Mouse (Mus musculus) C2C12 (cell line): ENCODE measurements at regions not wholly inside any gene's neighbourhood (a gene's known extent, or its start where the extent isn't known, plus 50 kb on each side); places are given as distances from the start of the nearest gene placed in this dataset.

Source experiments
- H3K27me3 ChIP-seq: one replicate; pipeline ENCODE4 v1.6.1; 2011; ENCODE audit not compliant: control insufficient read depth, insufficient read depth, insufficient read length
- H3K36me3 ChIP-seq: one replicate; pipeline ENCODE4 v1.6.1; 2011; ENCODE audit not compliant: control insufficient read depth, insufficient read depth
- H3K4me3 ChIP-seq: one replicate; pipeline ENCODE4 v1.5.1; 2011; ENCODE audit warnings: mild to moderate bottlenecking, control low read depth; ENCODE audit not compliant: poor library complexity, insufficient read depth, severe bottlenecking
- H3K79me2 ChIP-seq: one replicate; pipeline ENCODE4 v1.6.1; 2011; ENCODE audit not compliant: control insufficient read depth, insufficient read depth
- H3K79me3 ChIP-seq: one replicate; pipeline ENCODE4 v1.6.1; 2011; ENCODE audit warnings: low read depth, control low read depth
- H3ac ChIP-seq: one replicate; pipeline ENCODE3; 2011; ENCODE audit warnings: low read depth; ENCODE audit not compliant: control insufficient read depth, insufficient read length
- CEBPB ChIP-seq: IDR thresholded peaks from one replicate; pipeline ENCODE4 v1.6.1; 2011; ENCODE audit warnings: low read depth, mild to moderate bottlenecking, control low read depth, moderate library complexity
- CTCF ChIP-seq: IDR thresholded peaks from one replicate; pipeline ENCODE4 v1.5.1; 2011; ENCODE audit not compliant: control insufficient read depth, insufficient read depth, insufficient read length
- FOSL1 ChIP-seq: IDR thresholded peaks from one replicate; pipeline ENCODE4 v1.8.0; 2011; ENCODE audit warnings: mild to moderate bottlenecking, low read length; ENCODE audit not compliant: poor library complexity, insufficient read depth, severe bottlenecking
- MAX ChIP-seq: IDR thresholded peaks from one replicate; pipeline ENCODE4 v1.6.1; 2011; ENCODE audit warnings: mild to moderate bottlenecking, control low read depth
- MYOD1 ChIP-seq: IDR thresholded peaks from one replicate; pipeline ENCODE4 v1.6.1; 2011; ENCODE audit warnings: low read depth; ENCODE audit not compliant: control insufficient read depth, insufficient read length
- MYOG ChIP-seq: IDR thresholded peaks from one replicate; pipeline ENCODE4 v1.6.1; 2011; ENCODE audit not compliant: control insufficient read depth, insufficient read length; ENCODE audit errors: extremely low read depth
- USF1 ChIP-seq: IDR thresholded peaks from one replicate; pipeline ENCODE4 v1.6.1; 2011; ENCODE audit warnings: low read depth, mild to moderate bottlenecking, control low read depth, moderate library complexity

DNA sequence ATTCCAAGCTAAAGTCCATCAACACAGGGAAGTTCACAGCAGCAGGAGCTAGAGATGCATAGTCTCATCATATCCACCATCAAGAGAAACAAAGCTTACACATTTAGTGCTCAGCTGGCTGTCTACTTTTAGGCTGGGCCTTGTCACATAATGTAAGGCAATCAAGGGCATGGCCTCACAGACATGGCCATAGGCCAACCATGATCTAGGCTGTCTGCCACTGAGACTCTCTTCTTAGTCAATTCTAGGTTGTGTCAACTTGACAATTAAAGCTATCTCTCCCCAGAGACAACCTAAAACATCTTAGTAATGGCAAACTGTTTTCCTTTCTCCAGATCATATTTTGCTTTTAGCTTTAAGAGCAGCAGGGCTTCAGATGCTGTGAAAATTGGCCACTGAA is 340.0 kb downstream of the Ankrd50 start:
- Histone ChIP-seq H3K36me3 (no peaks in the 10 kb centered on the region), H3ac (no peak overlapping the region), H3K79me2 (no peaks in the 10 kb centered on the region), H3K79me3 (no peaks in the 10 kb centered on the region), H3K4me3 (no peak overlapping the region), H3K27me3 (no peaks in the 10 kb centered on the region)
- TF ChIP-seq MYOD1, result no peak
- no peak for TF ChIP-seq USF1
- no peak for TF ChIP-seq FOSL1
- TF ChIP-seq CTCF, result no peak
- no peak for TF ChIP-seq CEBPB
- no peak for TF ChIP-seq MAX
- TF ChIP-seq MYOG, result no peak

DNA sequence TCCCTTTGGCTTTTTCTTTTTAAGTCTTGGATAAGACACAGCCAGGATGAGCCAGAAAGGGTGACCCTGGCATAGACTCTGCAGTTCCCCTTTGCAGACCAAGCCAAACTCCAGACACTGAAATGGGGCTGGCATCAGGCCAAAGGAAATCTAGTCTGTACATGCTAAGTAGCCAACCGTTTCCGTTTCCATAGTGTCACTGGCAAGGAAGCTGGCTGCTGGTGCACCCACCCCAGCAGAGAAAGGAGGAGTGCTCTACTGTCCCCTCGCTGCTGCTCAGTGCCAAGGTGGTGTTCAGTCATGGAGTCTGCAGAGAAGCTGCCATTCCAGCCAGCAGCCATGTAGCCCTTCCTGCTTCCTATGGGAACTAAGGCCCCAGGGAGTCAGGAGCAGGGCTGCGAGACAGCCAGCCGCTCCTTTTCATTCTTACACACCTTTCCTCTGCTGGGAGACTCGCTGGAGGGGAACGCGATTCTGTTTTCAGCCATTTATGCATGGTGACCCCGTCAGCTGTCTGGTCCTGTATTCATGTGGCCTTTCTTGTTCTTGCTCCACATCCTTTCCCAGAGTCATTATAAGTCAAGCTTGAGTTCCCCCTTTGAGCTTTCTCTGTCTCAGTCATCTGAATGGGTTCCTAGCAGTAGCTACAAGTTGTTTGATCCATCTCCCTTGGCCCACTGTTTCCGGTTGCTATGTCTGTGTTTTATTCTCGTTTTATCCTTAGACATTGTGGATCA is 341.3 kb downstream of the Ankrd50 start:
- TF ChIP-seq CEBPB (no peak), MYOD1 (no peak), CTCF (no peak), USF1 (no peak), MAX (no peak), MYOG (no peak), FOSL1 (no peak)
- no peaks in the 10 kb centered on the region for H3K27me3 ChIP-seq
- H3K79me3 ChIP-seq, result no peaks in the 10 kb centered on the region
- no peak overlapping the region for H3K4me3 ChIP-seq
- no peaks in the 10 kb centered on the region for H3K36me3 ChIP-seq
- H3ac ChIP-seq, result no peak overlapping the region
- no peaks in the 10 kb centered on the region for H3K79me2 ChIP-seq

DNA sequence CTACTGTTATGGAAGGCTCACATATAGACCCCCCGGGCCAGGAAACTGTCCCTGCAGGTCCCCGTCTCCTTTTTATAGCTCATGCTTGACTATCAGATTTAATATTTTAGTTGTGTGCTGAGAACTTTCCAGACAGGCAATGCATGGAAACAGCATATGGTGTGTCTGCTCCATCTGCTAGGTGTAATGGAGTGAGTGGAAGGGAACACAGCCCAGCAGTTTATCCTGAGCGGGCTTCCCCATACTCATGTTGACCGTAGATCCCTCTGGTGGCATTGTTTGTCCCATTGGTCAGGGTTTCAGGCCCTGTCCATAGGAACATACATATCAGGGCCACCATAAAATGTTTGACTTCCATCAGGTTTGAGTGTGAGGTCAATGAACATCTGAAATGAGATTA is 345.3 kb downstream of the Ankrd50 start:
- Histone ChIP-seq H3K27me3 (no peaks in the 10 kb centered on the region), H3K36me3 (no peaks in the 10 kb centered on the region), H3K79me2 (no peaks in the 10 kb centered on the region), H3ac (no peak overlapping the region), H3K79me3 (no peaks in the 10 kb centered on the region), H3K4me3 (no peak overlapping the region)
- no peak for TF ChIP-seq CEBPB
- no peak for TF ChIP-seq CTCF
- TF ChIP-seq FOSL1, result no peak
- TF ChIP-seq USF1, result no peak
- TF ChIP-seq MAX, result no peak
- TF ChIP-seq MYOD1, result no peak
- TF ChIP-seq MYOG, result no peak

DNA sequence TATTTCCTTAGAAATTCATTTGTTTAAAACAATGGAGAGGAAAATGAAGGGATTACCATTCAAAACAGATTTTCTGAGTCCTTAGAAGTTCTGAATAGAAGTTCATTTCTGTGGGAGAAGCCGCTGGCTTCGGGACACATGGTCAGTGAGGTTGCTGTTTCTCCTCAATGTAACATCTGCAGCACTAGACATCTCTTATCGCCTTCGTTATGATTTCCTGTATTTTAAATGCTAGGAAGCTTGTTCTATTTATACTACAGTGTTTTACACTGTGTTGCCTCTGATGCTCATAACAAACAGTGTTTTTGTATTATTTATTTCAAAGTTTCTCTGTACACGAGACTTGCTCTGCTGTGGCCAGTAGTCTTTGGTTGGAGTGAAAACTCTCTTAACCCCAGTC is 346.6 kb downstream of the Ankrd50 start:
- no peak overlapping the region for H3K4me3 ChIP-seq
- TF ChIP-seq USF1, result no peak
- TF ChIP-seq CEBPB, result no peak
- no peak for TF ChIP-seq CTCF
- no peak for TF ChIP-seq MAX
- no peak overlapping the region for H3ac ChIP-seq
- H3K36me3 ChIP-seq, result no peaks in the 10 kb centered on the region
- H3K27me3 ChIP-seq, result no peaks in the 10 kb centered on the region
- H3K79me3 ChIP-seq, result no peaks in the 10 kb centered on the region
- no peaks in the 10 kb centered on the region for H3K79me2 ChIP-seq

DNA sequence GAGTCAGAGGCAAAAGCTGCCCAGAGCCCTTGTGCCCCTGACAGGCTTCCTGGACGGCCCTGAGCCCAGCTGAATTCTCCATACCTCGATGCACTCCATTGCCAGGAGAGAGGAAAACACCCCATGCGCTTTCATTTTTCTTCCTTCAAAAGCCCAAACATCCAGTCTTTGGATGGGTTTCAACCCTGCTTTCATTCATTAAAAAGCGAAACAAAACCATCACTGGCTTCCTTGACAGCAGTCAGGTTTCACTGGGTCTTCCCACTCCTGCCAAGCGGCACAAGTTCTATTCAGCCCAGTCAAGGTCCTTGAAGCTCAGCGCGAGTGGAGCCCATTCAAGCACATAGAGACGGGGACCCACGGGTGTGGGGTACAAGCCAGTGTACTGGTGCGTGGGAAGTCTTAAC is 348.8 kb downstream of the Ankrd50 start:
- TF ChIP-seq MYOD1, result no peak
- no peak for TF ChIP-seq MAX
- TF ChIP-seq FOSL1, result no peak
- no peak overlapping the region for H3ac ChIP-seq

DNA sequence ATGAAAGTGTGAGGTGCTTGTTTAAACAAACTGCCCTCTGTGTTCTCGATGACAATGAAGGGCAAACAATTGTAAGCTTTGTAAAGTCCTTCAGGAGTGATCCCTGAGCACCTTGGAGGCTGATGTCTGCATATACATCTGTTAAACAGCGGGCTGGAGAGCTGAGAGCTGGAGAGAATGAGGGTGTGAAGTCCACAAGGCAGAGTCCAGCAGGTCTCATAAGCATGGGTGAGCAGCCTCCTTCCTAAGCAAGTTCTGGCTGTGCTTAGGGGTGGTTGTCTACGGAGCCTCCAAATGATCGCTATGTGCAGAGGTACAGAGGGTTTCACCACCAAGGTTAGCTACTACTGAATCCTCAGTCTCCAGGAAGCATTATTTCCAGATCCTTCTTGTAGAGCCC is 350.2 kb downstream of the Ankrd50 start:
- H3K27me3 ChIP-seq, result no peaks in the 10 kb centered on the region
- H3K4me3 ChIP-seq, result no peak overlapping the region
- H3K79me3 ChIP-seq, result no peaks in the 10 kb centered on the region
- TF ChIP-seq USF1 (no peak), MYOD1 (no peak), FOSL1 (no peak), CEBPB (no peak), MAX (no peak), CTCF (no peak), MYOG (no peak)
- H3K79me2 ChIP-seq, result no peaks in the 10 kb centered on the region
- H3K36me3 ChIP-seq, result no peaks in the 10 kb centered on the region
- no peak overlapping the region for H3ac ChIP-seq

More for the DNA sequence above, 348.8 kb downstream of the Ankrd50 start:
- no peaks in the 10 kb centered on the region for H3K27me3 ChIP-seq
- H3K36me3 ChIP-seq, result no peaks in the 10 kb centered on the region
- H3K79me3 ChIP-seq, result no peaks in the 10 kb centered on the region
- no peak overlapping the region for H3K4me3 ChIP-seq
- H3K79me2 ChIP-seq, result no peaks in the 10 kb centered on the region
